Mouse (Mus musculus) left cerebral cortex, postnatal 4 days (tissue): ENCODE data around the gene Atp6ap1. TPM values are rescaled to one million over a fixed set of nuclear protein-coding genes. Genes with fewer than 3 reads are reported as not detected.

ENCODE experiments used
- DNase-seq: peaks from one replicate; pipeline ENCODE4 v3.0.0-alpha.2; 2022
- intact Hi-C: fragments of 180-260 bp; cut with DNase I; formaldehyde crosslinking; loops from one replicate; pipeline ENCODE4 v1.15.1; 2025
- microRNA-seq: library from miRNA; unstranded; fragments of <30 nt; microRNA quantifications from one replicate; pipeline ENCODE4 v1.2.0, GENCODE M21; 2022
- total RNA-seq, 2 experiments: library from RNA; stranded (reverse); gene quantifications; 2 replicates each; pipeline ENCODE4 v1.2.3; 2021

The Atp6ap1 gene
- total RNA-seq, 2 experiments from 2014 or later, result 228 to 244 TPM

- no peak for DNase-seq
- intact Hi-C loops, result no loop called here
Observed at GRCm38 (mm10) chrX:74298348-74298747, 1.5 kb downstream of the Atp6ap1 start.

GRCm38 (mm10) chrX:74299721-74300120, 2.8 kb downstream of the Atp6ap1 start:
- no peak for DNase-seq

GRCm38 (mm10) chrX:74304867-74305700, 8.2 kb downstream of the Atp6ap1 start, which contains the start of gene Gdi1:
Gene Gdi1 (plus strand): TSS chrX:74304998.
- intact Hi-C loops, result loop anchor here (5.0 kb wide), 1 partner anchor 33 kb away; the partner anchor contains the start of gene Rpl10
- DNase-seq, result peak; percentile 70

More at GRCm38 (mm10) chrX:74299721-74300120, 2.8 kb downstream of the Atp6ap1 start:
- intact Hi-C loops, result no loop called here

GRCm38 (mm10) chrX:74312540-74313464, 15.9 kb downstream of the Atp6ap1 start, which contains the start of gene Fam50a:
Gene Fam50a (plus strand): TSS chrX:74313033.
- DNase-seq, result peak; percentile 88
- intact Hi-C loops, result no loop called here

- DNase-seq, result peak; percentile 72
- intact Hi-C loops, result loop anchor here (5.0 kb wide), 1 partner anchor 64 kb away; the partner anchor contains the start of genes Fam3a and Ikbkg
Observed at GRCm38 (mm10) chrX:74328725-74329161, 31.8 kb downstream of the Atp6ap1 start, which contains the start of gene Plxna3. Gene Plxna3 (plus strand): TSS chrX:74329066.

- intact Hi-C loops, result loop anchor here (5.0 kb wide), 1 partner anchor 63 kb away; the partner anchor contains the start of genes Fam3a and Ikbkg
Observed at GRCm38 (mm10) chrX:74329215-74329671, 32.3 kb downstream of the Atp6ap1 start.

GRCm38 (mm10) chrX:74330166-74330930, 33.5 kb downstream of the Atp6ap1 start:
- intact Hi-C loops, result no loop called here
- no peak for DNase-seq

More at GRCm38 (mm10) chrX:74329215-74329671, 32.3 kb downstream of the Atp6ap1 start:
- no peak for DNase-seq

DNA sequence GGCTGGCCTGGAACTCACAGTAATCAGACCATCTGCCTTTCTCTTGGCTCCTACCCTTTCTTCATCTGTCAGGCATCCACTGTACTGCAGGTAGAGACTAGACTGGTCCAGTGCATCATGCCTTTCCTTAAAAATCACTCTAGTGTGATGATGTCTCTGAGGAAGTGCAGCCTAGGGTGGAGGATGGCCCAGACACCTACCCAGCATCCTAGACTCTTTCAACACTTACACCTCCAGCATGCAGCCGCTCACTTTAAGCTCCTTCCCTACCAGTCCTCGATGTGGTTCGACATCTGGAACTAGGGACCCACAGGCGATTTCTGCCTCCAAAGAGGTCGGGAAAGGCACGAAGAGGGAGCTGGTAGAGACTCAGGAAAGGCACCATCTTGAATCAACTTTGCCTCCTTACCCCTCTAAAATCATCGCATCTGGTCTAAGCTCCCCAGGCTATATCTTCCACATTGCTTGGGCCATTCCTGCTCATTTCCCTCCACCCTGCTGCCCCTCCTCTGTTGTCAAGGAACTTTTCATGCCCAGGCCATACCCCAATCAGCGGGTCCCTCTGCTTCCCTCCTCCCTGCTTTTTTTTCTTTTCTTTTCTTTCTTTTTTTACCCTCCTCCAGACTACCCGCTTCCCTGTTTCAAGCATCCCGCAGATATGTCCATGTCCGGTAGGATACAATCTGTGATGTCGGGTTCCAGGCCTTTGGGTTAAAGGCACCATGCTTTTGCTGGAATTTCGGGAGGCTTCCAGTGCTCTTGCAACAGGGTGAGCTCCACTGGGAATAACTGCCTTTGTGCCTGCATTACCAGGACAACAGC, 56.0 kb downstream of the Atp6ap1 start:
- no peak for DNase-seq
- intact Hi-C loops, result no loop called here

- intact Hi-C loops, result no loop called here
- DNase-seq, result peak; percentile 84
Observed at GRCm38 (mm10) chrX:74353467-74353770, 56.5 kb downstream of the Atp6ap1 start, which contains the start of gene Lage3. Gene Lage3 (minus strand): TSS chrX:74353618.

Small RNA genes within 50 kb of the gene (microRNA-seq; reads per million reads assigned to microRNA genes)
- gene Mir7091, result not detected
- not detected for gene Mir7092

Other genes starting within 250 kb of the Atp6ap1 start
- not detected for gene Opn1mw, start 169.6 kb upstream of the Atp6ap1 start, total RNA-seq
- gene Mecp2, start 161.7 kb upstream of the Atp6ap1 start, total RNA-seq, result 10 to 100 TPM; 81.8 to 88.9 TPM
- gene Tex28, start 129.3 kb upstream of the Atp6ap1 start, total RNA-seq, result not detected
- gene Tktl1, start 119.8 kb upstream of the Atp6ap1 start, total RNA-seq, result not detected
- 100 to 1,000 TPM; 434 to 445 TPM for gene Flna, start 47.3 kb upstream of the Atp6ap1 start, total RNA-seq
- 10 to 100 TPM; 48.2 to 52.3 TPM for gene Emd, start 42.4 kb upstream of the Atp6ap1 start, total RNA-seq
- 100 to 1,000 TPM; 264 to 422 TPM for gene Rpl10, start 26.3 kb upstream of the Atp6ap1 start, total RNA-seq
- gene Taz, start 15.2 kb upstream of the Atp6ap1 start, total RNA-seq, result 10 to 100 TPM; 54.8 to 57.4 TPM
- gene Dnase1l1, start 14.8 kb upstream of the Atp6ap1 start, total RNA-seq, result 1 to 10 TPM; 2.5 to 5.0 TPM
- 100 to 1,000 TPM; 745 to 773 TPM for gene Gdi1, start 7.9 kb downstream of the Atp6ap1 start, total RNA-seq
- 10 to 100 TPM; 45.7 to 49.8 TPM for gene Fam50a, start 15.9 kb downstream of the Atp6ap1 start, total RNA-seq
- gene Plxna3, start 32.0 kb downstream of the Atp6ap1 start, total RNA-seq, result 100 to 1,000 TPM; 172 to 190 TPM
- 10 to 100 TPM; 34.2 to 34.5 TPM for gene Lage3, start 56.5 kb downstream of the Atp6ap1 start, total RNA-seq
- 10 to 100 TPM; 43.2 to 48.8 TPM for gene Ubl4a, start 76.1 kb downstream of the Atp6ap1 start, total RNA-seq
- 1 to 10 TPM; 2.7 to 3.8 TPM for gene Slc10a3, start 76.3 kb downstream of the Atp6ap1 start, total RNA-seq
- 10 to 100 TPM; 20.4 to 22.2 TPM for gene Fam3a, start 96.2 kb downstream of the Atp6ap1 start, total RNA-seq
- gene Ikbkg, start 96.2 kb downstream of the Atp6ap1 start, total RNA-seq, result 10 to 100 TPM; 25.9 to 34.0 TPM
- 10 to 100 TPM; 48.4 to 50.7 TPM for gene G6pdx, start 132.1 kb downstream of the Atp6ap1 start, total RNA-seq
- gene Gm6880, start 184.3 kb downstream of the Atp6ap1 start, total RNA-seq, result not detected